Mouse (Mus musculus) embryonic fibroblast, embryonic 13.5 days (primary cell): Measurements from ENCODE around the gene Zfp354a.

Source experiments
- CTCF ChIP-seq: IDR thresholded peaks from 2 replicates; pipeline ENCODE4 v1.5.1; 2011; ENCODE audit warnings: mild to moderate bottlenecking, control low read depth, low read length, moderate library complexity, borderline replicate concordance; ENCODE audit not compliant: insufficient read depth
- POLR2A ChIP-seq: IDR thresholded peaks from 2 replicates; pipeline ENCODE4 v1.6.1; 2011; ENCODE audit warnings: low read depth, mild to moderate bottlenecking, control low read depth, low read length, moderate library complexity

- TF ChIP-seq POLR2A = no peak
- no peak for TF ChIP-seq CTCF
Observed at GRCm38 (mm10) chr11:51060981-51061380, 1.9 kb downstream of the Zfp354a start.
